Mouse (Mus musculus) embryonic facial prominence, embryonic 14.5 days (tissue): ENCODE measurements around the gene Dvl1. TPM values are rescaled to one million over a fixed set of nuclear protein-coding genes. Genes with fewer than 3 reads are reported as not detected.

Experiments
- ATAC-seq: fragments of 200-750 bp; cut with Nextera tagmentation; 2 replicates; pipeline ENCODE4 v1.8.0; 2017; ENCODE audit warnings: low read depth, moderate number of reproducible peaks, moderate TSS enrichment
- DNase-seq: peaks from one replicate; pipeline ENCODE4 v3.0.0-alpha.2; 2015; ENCODE audit warnings: low spot score
- H3K27ac ChIP-seq: fragments of 300-500 bp; sonication (generic); replicated peaks from 2 replicates; pipeline ENCODE4 v1.5.1; 2014; ENCODE audit warnings: low read depth, mild to moderate bottlenecking, low read length, moderate library complexity
- H3K27me3 ChIP-seq: fragments of 300-500 bp; sonication (generic); replicated peaks from 2 replicates; pipeline ENCODE4 v1.6.1; 2014; ENCODE audit warnings: low read length; ENCODE audit not compliant: control insufficient read depth, insufficient read depth
- H3K36me3 ChIP-seq: fragments of 300-500 bp; sonication (generic); 2 replicates; pipeline ENCODE4 v1.6.1; 2014; ENCODE audit warnings: low read length, mixed read lengths; ENCODE audit not compliant: control insufficient read depth, insufficient read depth
- H3K4me1 ChIP-seq: fragments of 300-500 bp; sonication (generic); 2 replicates; pipeline ENCODE4 v1.6.1; 2014; ENCODE audit warnings: antibody characterized with exemption, low read length; ENCODE audit not compliant: control insufficient read depth, insufficient read depth
- H3K4me2 ChIP-seq: fragments of 300-500 bp; sonication (generic); 2 replicates; pipeline ENCODE4 v1.6.1; 2014; ENCODE audit warnings: low read depth, mild to moderate bottlenecking, low read length, moderate library complexity, mixed read lengths
- H3K4me3 ChIP-seq: fragments of 300-500 bp; sonication (generic); 2 replicates; pipeline ENCODE4 v1.5.1; 2014; ENCODE audit warnings: low read depth, mild to moderate bottlenecking, low read length
- H3K9ac ChIP-seq: fragments of 300-500 bp; sonication (generic); 2 replicates; pipeline ENCODE4 v1.6.1; 2014; ENCODE audit warnings: low read depth, mild to moderate bottlenecking, low read length, moderate library complexity, mixed read lengths
- H3K9me3 ChIP-seq: fragments of 300-500 bp; sonication (generic); 2 replicates; pipeline ENCODE4 v1.6.1; 2016; ENCODE audit warnings: low read length; ENCODE audit not compliant: control insufficient read depth
- WGBS: fragments of 180-500 bp; shearing (Covaris S2); extraction: QIAGEN DNeasy Blood & Tissue Kit; methylation state at CpG from one replicate; pipeline ENCODE4 v1.1.7; 2014; 5-methylcytosine and 5-hydroxymethylcytosine counted together
- polyA plus RNA-seq: library from polyadenylated mRNA; unstranded; fragments of >200 nt; fragmentation: Nextera tagmentation; extraction: Ambion mirVana; gene quantifications from 2 replicates; pipeline ENCODE4 v1.2.1, GENCODE M21; 2014

Gene Dvl1
- polyA plus RNA-seq, 1 experiment from 2014 or later, result 12.0 TPM

- Histone ChIP-seq H3K4me2 (no peak overlapping the region), H3K27ac (no peak overlapping the region), H3K9me3 (no peaks in the 10 kb centered on the region), H3K9ac (no peak overlapping the region), H3K4me3 (no peak overlapping the region), H3K4me1 (no peaks in the 10 kb centered on the region), H3K36me3 (peaks cover 84% of the 10 kb centered on the region), H3K27me3 (no peaks in the 10 kb centered on the region)
- ATAC-seq (no peak), DNase-seq (peak; percentile 29)
- WGBS, result 77% methylated on average over 3 of the region's 3 CpGs
Observed at GRCm38 (mm10) chr4:155901205-155901604, 54.0 kb downstream of the Dvl1 start.

DNA sequence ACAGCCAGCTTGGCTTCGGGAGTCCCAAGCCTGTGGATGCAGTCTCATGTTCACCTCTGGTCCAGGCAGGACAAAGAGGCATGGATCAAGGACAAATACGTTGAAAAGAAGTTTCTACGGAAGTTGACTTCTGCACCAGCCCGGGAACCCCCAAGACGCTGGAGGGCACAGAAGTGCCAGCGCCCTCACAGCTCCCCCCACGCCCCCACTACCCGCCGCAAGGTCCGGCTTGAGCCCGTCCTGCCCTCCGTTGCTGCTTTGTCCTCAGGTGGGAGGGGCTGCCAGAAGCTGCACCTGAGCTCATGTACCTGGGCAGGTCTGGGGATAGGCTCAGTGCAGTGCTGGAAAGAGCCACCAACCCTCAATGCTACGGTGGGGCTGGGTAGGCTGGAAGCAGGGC is 56.0 kb downstream of the Dvl1 start:
- no peak for DNase-seq
- Histone ChIP-seq H3K9me3 (no peaks in the 10 kb centered on the region), H3K4me2 (no peak overlapping the region), H3K36me3 (peaks cover 79% of the 10 kb centered on the region), H3K4me1 (no peaks in the 10 kb centered on the region), H3K9ac (no peak overlapping the region), H3K27ac (no peak overlapping the region), H3K27me3 (no peaks in the 10 kb centered on the region), H3K4me3 (no peak overlapping the region)
- no peak for ATAC-seq
- 95% methylated on average over 8 of the region's 13 CpGs for WGBS

DNA sequence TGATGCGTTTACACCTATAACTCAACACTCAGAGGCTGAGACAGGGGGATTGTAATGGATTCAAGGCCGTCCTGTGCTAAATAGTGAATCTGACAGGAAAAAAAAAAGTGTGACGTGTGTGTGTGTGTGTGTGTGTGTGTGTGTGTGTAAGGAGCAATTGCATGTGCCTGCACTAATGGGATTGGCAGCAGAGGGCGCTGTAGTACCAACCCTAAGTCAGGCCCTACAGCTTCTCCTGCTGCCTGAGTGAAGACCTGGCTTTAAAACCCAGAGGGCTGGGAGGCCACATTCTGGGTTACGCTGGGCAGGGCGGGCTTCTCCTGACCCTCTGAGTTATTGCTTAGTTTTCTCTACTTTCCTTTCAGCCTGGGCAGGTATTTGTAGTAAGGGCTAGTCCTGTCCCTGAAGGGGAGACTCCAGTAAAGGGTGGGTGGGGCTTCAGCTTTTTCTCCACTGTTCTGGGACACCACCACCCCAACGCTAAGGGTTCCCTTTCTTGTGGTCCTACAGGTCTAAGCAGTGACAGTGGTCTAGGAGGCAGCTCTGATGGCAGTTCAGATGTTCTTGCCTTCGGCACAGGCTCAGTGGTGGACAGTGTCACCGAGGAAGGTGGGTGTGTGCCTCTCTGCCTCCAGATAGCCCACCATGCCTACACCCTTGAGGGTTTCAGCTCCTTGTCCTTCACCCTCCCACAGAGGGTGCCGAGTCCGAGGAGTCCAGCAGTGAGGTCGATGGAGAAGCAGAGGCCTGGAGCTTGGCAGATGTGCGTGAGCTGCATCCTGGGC is 57.3 kb downstream of the Dvl1 start:
- H3K4me1 ChIP-seq, result no peaks in the 10 kb centered on the region
- H3K4me3 ChIP-seq, result no peak overlapping the region
- peaks cover 67% of the 10 kb centered on the region for H3K36me3 ChIP-seq
- H3K9ac ChIP-seq, result no peak overlapping the region
- no peak overlapping the region for H3K27ac ChIP-seq
- no peaks in the 10 kb centered on the region for H3K9me3 ChIP-seq
- ATAC-seq (no peak), DNase-seq (peak; percentile 16)
- H3K27me3 ChIP-seq, result no peaks in the 10 kb centered on the region
- WGBS, result 90% methylated on average over 13 of the region's 13 CpGs
- no peak overlapping the region for H3K4me2 ChIP-seq

DNA sequence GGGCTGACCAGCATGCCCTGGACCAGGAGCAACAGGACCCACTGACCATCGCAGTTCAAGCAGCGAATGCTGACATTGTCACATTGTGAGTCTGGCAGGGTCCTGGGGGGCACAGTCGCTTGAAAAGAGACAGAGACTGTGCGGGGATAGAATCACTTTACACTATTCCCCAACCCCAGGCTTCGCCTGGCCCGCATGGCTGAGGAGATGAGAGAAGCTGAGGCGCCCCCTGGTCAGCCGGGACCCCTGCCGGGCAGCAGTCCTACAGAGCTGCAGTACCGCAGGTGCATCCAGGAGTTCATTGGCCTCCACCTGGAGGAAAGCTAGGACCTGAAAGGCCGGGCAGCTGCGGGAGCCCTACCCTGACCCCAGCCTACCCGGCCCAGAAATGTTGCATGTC is 58.4 kb downstream of the Dvl1 start:
- Histone ChIP-seq H3K27me3 (no peaks in the 10 kb centered on the region), H3K4me2 (no peak overlapping the region), H3K4me3 (no peak overlapping the region), H3K4me1 (no peaks in the 10 kb centered on the region), H3K9me3 (no peaks in the 10 kb centered on the region), H3K36me3 (peaks cover 58% of the 10 kb centered on the region), H3K9ac (no peak overlapping the region), H3K27ac (no peak overlapping the region)
- 87% methylated on average over 13 of the region's 13 CpGs for WGBS
- DNase-seq (no peak), ATAC-seq (no peak)

DNA sequence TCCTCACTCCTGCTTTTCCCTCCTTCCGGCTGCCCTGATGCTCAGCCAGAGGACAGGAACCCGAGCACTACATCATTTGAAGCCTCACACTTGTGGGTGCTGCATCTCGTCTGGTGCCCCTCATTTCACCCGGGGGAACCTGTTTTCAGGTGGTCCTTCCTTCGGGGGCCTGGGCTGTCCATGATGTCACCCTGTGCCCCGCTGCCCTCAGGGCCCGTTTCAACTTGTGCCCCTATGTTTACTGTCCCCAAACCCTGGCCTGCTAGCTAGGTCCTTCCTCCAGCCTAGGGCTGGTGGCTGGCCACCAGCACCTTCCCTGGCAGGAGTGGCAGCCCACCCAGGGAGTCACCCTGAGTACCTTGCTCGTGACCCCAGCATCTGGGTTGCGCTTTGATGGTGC is 58.9 kb downstream of the Dvl1 start:
- Histone ChIP-seq H3K27ac (no peak overlapping the region), H3K4me1 (no peaks in the 10 kb centered on the region), H3K4me2 (no peak overlapping the region), H3K9me3 (no peaks in the 10 kb centered on the region), H3K4me3 (no peak overlapping the region), H3K36me3 (peaks cover 53% of the 10 kb centered on the region), H3K9ac (no peak overlapping the region), H3K27me3 (no peaks in the 10 kb centered on the region)
- ATAC-seq (no peak), DNase-seq (no peak)
- WGBS, result 84% methylated on average over 9 of the region's 9 CpGs

- Histone ChIP-seq H3K4me2 (no peak overlapping the region), H3K9me3 (no peaks in the 10 kb centered on the region), H3K4me3 (no peak overlapping the region), H3K27ac (no peak overlapping the region), H3K4me1 (no peaks in the 10 kb centered on the region), H3K36me3 (peaks cover 45% of the 10 kb centered on the region), H3K9ac (no peak overlapping the region), H3K27me3 (no peaks in the 10 kb centered on the region)
- WGBS, result 88% methylated on average over 11 of the region's 11 CpGs
- DNase-seq (no peak), ATAC-seq (no peak)
Observed at GRCm38 (mm10) chr4:155907003-155907402, 59.8 kb downstream of the Dvl1 start.

DNA sequence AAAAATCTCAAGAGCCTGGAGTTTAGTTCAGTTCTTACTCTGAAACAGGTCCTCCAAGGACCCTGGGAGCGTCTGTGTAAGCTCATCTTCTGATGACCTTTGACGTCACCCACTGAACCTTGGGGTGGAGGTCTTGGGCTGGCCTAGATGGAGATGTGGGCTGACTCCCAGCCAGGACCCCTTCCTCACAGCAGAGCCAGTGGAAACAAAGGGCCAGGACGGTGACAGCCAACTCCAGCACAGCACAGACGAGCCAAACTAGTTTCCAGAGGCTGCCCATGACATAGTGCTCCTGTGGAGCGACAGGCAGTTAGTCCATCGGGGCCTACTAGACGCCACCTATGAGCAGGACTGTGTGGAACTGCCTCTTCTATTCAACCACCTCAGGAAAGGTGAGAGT is 61.1 kb downstream of the Dvl1 start:
- H3K27me3 ChIP-seq, result no peaks in the 10 kb centered on the region
- DNase-seq, result no peak
- H3K9me3 ChIP-seq, result no peaks in the 10 kb centered on the region
- H3K4me3 ChIP-seq, result no peak overlapping the region
- ATAC-seq, result no peak
- H3K4me1 ChIP-seq, result no peaks in the 10 kb centered on the region
- peaks cover 32% of the 10 kb centered on the region for H3K36me3 ChIP-seq
- WGBS, result 81% methylated on average over 7 of the region's 7 CpGs
- H3K9ac ChIP-seq, result no peak overlapping the region
- H3K27ac ChIP-seq, result no peak overlapping the region
- no peak overlapping the region for H3K4me2 ChIP-seq

GRCm38 (mm10) chr4:155908751-155909150 is 61.5 kb downstream of the Dvl1 start:
- ATAC-seq (no peak), DNase-seq (no peak)
- no peaks in the 10 kb centered on the region for H3K27me3 ChIP-seq
- no peak overlapping the region for H3K9ac ChIP-seq
- peaks cover 27% of the 10 kb centered on the region for H3K36me3 ChIP-seq
- no peaks in the 10 kb centered on the region for H3K4me1 ChIP-seq
- H3K27ac ChIP-seq, result no peak overlapping the region
- H3K4me2 ChIP-seq, result no peak overlapping the region
- no peaks in the 10 kb centered on the region for H3K9me3 ChIP-seq
- 90% methylated on average over 4 of the region's 4 CpGs for WGBS
- no peak overlapping the region for H3K4me3 ChIP-seq
